Mouse (Mus musculus) urinary bladder, adult 18-20 months (tissue): ENCODE results near the gene Rgs6.

Experiments used
- DNase-seq, 2 experiments: peaks; one replicate each; pipeline ENCODE4 v3.0.0; 2022; ENCODE audit warnings: low spot score in 2 of 2, mixed read lengths in 2 of 2

Rgs6 gene

DNA sequence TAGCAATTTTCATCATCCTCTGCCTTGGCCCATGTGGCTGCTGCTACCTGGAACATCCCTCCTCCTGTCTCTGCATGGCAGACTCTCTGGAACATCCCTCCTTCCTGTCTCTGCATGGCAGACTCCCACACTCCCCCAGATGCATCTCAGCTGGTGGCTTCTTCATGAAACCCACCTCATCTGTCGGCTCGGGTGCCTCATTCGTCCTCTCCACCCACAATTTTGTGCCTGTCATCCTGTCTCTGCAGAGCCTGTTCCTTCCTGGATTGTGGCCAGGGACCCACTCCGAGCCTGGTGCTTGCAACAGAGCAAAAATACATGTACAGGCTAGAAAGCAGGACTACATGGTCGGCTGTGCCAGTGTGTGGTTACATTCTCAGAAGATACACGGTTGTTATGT, 168.7 kb downstream of the Rgs6 start:
- DNase-seq: no peak

DNA sequence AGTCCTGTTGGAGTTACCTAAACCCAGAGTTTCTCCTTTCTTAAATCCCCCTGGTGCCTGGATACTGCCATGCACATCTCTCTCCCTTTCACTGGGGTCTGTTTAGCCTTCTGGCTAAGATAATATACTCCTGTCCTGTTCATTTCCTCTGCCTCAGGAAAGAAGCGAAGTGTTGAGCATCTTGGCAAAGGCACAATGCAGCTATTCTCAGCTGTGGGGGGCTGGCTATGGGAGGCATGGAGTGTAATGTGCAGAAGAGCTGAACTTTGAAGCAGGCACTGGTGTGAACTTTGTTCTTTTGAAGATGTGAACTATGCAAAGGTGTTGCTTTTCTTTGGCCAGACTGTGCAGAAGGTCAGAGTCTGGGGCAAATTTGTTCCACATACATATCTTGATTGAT, 169.3 kb downstream of the Rgs6 start:
- no peak for DNase-seq

GRCm38 (mm10) chr12:82762046-82762445, 174.0 kb downstream of the Rgs6 start:
- DNase-seq: no peak

GRCm38 (mm10) chr12:82768726-82769125, 180.6 kb downstream of the Rgs6 start:
- DNase-seq: no peak

DNA sequence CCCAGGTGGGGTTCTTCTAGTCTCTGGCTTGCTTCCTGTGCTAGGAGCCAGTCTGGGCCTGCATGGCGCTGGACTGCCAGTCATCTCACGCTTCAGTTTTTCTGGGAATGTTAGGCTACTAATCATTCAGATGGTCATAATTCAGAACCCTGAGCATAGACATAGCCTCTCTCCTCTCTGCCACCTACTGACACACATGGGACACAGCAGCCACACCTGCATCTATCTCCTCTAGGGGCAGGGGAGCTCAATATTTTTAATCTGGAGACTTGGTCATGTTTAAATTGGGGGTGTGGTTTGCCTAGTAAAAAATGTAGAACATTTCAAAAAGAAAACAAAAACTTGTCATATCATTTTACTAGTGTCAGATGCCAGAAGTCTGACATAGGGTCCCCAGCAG, 184.1 kb downstream of the Rgs6 start:
- DNase-seq: no peak

DNA sequence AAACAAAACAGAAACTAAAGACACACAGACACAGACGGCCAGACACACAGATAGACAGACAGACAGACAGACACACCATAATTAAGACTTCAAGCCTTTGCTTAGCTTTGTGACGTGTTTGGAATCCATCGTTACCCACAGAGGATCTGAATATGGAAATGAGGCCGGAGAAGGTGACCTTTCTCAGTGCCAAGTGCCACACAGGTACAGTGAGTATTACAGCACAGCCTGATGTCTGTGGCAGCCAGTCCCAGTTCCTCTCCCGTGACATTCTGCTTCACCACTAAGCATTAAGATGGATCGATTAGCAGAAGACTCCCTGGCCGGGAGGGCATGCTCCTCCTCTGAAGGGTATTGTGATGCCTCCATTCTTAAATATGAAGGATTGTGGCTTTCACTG, 186.5 kb downstream of the Rgs6 start:
- no peak for DNase-seq

- DNase-seq: no peak
These were observed 188.6 kb downstream of the Rgs6 start for GRCm38 (mm10) chr12:82776686-82777085.

- DNase-seq: no peak
These were observed 192.8 kb downstream of the Rgs6 start for GRCm38 (mm10) chr12:82780936-82781335.

DNA sequence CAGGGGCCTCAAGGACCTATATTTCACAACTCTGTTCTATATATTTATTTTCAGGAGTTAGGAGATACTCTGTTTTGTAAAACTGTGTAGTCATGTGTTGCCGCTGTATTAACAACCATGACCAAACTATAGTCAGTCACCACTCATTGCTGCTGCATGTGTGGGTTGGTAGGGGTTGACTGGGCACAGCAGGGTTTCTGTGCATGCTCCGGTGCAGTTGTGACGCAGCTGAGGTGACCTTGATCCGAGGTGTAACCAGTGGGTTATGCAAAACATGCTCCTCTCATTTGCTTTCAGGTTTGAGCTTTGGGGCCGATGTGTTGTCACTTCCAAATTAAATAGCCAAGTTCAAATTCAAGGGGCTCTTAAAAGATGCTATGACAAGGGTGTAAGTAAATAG, 193.3 kb downstream of the Rgs6 start:
- DNase-seq: no peak

DNA sequence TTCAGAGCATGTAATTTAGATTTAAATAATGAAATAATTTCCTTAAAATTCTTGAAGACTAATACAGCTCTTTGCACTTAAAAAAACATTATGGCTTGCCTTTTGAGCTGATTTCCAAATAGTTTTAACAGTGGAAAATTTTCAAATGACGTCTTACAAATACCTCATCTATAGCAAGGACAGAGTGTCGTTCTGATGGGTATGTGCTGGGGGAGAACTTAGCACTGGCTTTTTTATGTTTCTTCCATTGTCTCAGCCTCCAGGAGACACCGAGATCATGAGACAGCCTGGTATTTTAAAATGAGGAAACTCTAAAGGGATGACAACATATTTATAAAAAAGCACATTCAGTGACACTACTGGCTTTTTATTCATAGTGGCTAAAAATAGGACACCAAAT, 204.0 kb downstream of the Rgs6 start:
- DNase-seq: no peak

DNA sequence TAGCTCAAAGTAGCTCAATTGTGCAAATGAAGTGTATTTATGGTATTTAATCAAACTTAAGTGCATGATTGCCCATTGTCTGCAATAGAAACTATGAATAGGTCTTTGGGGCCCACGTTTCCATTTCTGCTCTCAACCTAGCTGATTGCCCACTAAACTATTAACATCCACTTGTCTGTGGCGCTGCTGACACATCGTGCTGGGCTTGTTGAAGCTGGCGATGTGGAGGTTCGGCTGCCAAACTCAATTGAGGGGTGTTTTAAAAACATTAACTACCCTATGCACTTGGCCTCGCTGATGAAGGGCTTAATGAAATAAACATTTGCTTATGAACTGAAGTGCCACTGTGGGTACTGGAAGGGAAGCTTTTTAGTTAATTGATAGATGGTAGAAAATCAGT, 211.8 kb downstream of the Rgs6 start:
- no peak for DNase-seq

- DNase-seq: no peak
These were observed 213.6 kb downstream of the Rgs6 start for GRCm38 (mm10) chr12:82801736-82802135.

DNA sequence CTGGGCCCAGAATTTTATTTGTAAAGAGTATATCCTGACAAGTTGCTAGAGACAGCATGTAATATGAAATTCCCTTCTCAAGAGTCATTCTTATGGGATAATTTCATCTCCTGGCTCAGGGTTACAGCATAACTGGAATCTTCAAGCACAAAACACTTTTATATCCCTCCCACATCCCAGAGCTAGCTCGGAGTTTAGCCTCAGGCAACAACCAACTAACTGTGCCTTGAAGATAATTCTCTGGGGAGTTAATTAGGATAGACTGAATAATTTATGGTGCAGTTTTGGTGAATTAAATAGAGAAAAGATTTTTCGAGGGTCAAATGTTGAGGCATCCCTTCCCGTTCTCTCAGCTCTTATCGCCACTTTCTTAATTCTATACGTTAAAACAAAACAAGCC, 214.6 kb downstream of the Rgs6 start:
- DNase-seq: no peak

DNA sequence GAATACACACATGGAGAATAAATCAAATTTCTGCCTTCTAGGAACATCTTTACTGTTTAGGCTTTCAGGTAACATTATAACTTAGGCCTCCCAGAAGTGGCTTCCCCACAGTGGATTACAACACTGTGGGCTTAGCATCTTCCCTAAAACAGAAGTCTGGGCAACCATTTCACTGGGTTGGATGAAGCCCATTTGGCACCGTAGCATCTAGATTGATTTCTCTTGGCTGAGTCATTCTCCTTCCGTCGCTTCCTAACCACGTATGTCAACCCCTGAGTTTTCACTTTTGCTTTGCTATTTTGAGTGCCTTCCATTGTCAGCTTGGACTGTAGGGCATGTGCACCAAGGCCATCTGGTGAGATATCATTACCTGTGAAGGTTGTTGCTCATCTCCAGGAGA, 217.1 kb downstream of the Rgs6 start:
- DNase-seq: no peak

- DNase-seq: no peak
These were observed 222.5 kb downstream of the Rgs6 start for GRCm38 (mm10) chr12:82810631-82811030.

DNA sequence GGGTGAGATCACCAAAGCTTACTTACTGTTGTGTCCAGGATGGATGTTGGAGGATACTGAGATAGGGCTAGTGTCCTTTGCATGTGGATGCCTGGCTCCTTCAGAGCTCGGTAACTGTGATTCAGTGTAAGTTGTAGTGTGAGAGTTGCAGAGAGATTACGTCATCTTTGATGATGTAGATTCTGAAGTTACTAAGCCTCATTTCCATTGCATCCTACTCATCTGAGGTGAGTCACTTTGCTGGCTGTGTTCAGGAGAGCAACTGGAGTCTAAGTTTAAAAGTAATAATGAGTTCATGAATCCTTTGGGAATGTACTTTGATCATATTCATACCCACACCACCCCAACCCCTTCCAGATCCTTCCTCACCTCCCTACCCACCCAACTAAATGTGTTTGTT, 227.9 kb downstream of the Rgs6 start:
- DNase-seq: no peak

DNA sequence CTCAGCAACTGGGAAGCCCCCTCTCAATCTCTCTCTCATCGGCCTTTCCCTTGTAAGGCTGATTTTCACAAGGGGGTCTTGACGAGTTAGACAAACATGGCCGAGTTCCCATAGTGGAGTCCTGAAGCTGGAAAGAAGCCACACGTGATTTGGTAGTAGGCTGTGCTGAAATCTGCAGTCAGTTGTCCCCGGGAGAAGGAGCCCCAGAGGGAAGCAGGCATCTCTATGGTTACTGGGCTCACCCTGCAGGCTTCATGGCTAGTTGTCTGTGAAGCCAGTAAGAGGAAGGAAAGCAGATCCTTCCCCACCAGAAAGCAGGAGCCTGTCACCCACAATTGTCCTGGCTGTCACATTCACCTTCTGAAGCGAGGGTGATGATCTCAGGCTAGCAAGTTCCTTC, 231.2 kb downstream of the Rgs6 start:
- DNase-seq: no peak

DNA sequence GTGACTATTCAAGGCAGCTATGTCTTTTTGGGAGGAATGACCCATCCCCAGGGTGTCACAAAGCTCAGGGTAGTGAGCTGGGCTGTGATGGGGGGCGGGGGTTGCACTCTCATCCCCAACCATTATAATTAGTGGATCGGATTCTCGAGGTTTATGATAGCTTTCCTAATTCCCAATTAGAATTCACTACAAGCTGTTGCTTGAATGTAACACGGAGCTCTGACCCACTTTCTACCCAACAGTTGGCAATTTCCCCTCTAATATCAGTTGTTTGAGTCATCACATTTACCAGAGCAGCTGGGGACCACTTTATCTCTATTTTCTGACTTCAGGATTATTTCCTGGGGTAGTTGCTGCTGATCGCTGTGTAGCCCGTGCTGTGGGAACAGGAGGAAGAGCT, 231.9 kb downstream of the Rgs6 start:
- DNase-seq: no peak

DNA sequence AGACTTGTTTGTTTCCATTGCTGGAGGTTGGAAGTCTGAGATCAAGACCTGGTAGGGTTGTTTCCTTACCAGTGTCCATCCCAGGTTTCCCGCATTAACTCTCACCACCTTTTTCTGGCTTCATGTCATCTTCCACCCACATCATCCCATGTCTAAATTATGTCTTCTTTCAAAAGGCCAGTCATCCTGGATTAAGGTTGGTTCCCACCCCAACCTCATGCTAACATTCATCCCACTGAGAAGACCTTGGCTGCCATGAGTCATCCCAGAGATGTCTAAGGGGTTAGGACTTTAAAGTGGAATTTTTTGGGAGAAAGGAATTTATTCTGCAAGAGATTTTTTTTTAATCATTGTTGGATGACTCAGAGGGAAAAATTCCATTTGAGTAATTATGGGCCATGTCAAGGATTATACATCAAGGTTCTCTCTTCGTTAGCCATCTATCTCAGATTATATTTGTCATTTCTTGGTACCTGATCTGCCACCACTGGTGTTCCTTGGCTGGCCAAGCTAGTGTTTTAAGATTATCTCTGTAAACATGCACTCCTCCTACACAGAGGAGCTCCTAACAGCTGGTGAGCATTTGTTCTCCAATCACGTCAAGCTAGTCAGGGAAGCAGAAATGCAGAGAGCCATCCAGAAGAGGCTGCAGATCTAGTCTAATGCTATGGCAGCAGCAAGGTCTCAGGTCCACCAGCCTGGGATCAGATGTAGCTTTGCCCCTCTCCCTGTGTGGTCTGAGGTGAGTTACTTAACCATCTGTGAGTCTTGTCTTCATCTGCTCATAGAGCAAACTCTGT, 234.9 kb downstream of the Rgs6 start:
- no peak for DNase-seq

GRCm38 (mm10) chr12:82830333-82830732, 242.2 kb downstream of the Rgs6 start:
- no peak for DNase-seq

DNA sequence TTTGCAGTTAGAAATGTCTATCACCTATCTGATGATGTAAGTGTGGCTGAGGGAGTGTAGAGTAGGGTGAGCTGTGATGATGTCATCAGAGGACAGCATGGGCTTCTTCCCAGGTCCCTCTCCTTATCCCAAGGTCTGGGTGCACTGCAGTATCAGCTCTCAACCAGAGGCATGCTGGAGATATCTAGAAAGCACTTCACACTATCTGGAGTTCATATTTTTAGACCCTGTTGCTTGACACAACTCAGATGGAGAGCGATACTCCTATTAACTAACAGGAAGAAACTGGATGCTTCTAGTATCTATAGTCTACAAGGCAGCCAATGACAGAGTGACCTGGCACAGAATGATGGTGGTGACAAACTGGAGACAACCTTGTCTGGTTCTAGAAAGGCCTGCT, 250.5 kb downstream of the Rgs6 start:
- DNase-seq: no peak

- DNase-seq: no peak
These were observed 253.5 kb downstream of the Rgs6 start for GRCm38 (mm10) chr12:82841566-82841965.

GRCm38 (mm10) chr12:82848304-82848872, 260.3 kb downstream of the Rgs6 start:
- no peak for DNase-seq

DNA sequence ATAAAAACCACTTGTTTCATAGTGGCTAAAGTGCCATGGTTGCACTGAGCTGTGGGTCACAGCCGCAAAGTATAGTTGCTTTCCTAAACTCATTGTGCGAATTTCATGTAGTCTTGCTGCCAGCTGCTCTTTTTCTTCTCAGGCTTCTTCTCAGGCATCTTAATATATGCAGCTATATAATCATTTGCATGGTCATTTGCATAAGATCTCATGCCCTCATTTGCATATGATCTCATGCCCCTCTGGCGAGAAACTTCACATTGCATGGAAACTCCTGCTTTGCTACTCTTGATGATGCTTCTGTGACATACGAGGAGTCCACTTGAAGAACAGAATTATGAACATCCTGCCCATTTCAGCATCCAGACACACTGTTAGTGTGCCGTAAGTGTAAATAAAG, 266.8 kb downstream of the Rgs6 start:
- DNase-seq: no peak
